Mouse (Mus musculus) embryonic facial prominence, embryonic 10.5 days (tissue): ENCODE measurements around the gene Calhm5. TPM values are rescaled to one million over a fixed set of nuclear protein-coding genes. Genes with fewer than 3 reads are reported as not detected.
A peak's percentile ranks its signal among the peaks of the same experiment; 100 is the strongest.

ENCODE experiments used
- DNase-seq: peaks from one replicate; pipeline ENCODE4 v3.0.0-alpha.2; 2017; ENCODE audit warnings: low spot score
- H3K27ac ChIP-seq: fragments of 300-500 bp; sonication (generic); replicated peaks from 2 replicates; pipeline ENCODE4 v1.5.1; 2016; ENCODE audit warnings: mild to moderate bottlenecking
- H3K27me3 ChIP-seq: fragments of 300-500 bp; sonication (generic); replicated peaks from 2 replicates; pipeline ENCODE4 v1.6.1; 2016; ENCODE audit warnings: low read depth, mild to moderate bottlenecking; ENCODE audit not compliant: poor library complexity, severe bottlenecking
- H3K36me3 ChIP-seq: fragments of 300-500 bp; sonication (generic); replicated peaks from 2 replicates; pipeline ENCODE4 v1.6.1; 2016; ENCODE audit warnings: mild to moderate bottlenecking, moderate library complexity
- H3K4me1 ChIP-seq: fragments of 300-500 bp; sonication (generic); 2 replicates; pipeline ENCODE4 v1.6.1; 2016
- H3K4me3 ChIP-seq: fragments of 300-500 bp; sonication (generic); 2 replicates; pipeline ENCODE4 v1.5.1; 2016; ENCODE audit warnings: mild to moderate bottlenecking, moderate library complexity
- H3K9me3 ChIP-seq: fragments of 300-500 bp; sonication (generic); 2 replicates; pipeline ENCODE4 v1.6.1; 2016; ENCODE audit warnings: mild to moderate bottlenecking
- WGBS: fragments of 180-500 bp; shearing (Covaris S2); methylation state at CpG from one replicate; pipeline ENCODE4 v1.1.7; 2016; 5-methylcytosine and 5-hydroxymethylcytosine counted together
- polyA plus RNA-seq: library from polyadenylated mRNA; unstranded; fragments of >200 nt; fragmentation: Nextera tagmentation; extraction: Ambion mirVana; gene quantifications from 2 replicates; pipeline ENCODE4 v1.2.1, GENCODE M21; 2016

The Calhm5 gene
- polyA plus RNA-seq, 1 experiment from 2014 or later, result 0.12 TPM

DNA sequence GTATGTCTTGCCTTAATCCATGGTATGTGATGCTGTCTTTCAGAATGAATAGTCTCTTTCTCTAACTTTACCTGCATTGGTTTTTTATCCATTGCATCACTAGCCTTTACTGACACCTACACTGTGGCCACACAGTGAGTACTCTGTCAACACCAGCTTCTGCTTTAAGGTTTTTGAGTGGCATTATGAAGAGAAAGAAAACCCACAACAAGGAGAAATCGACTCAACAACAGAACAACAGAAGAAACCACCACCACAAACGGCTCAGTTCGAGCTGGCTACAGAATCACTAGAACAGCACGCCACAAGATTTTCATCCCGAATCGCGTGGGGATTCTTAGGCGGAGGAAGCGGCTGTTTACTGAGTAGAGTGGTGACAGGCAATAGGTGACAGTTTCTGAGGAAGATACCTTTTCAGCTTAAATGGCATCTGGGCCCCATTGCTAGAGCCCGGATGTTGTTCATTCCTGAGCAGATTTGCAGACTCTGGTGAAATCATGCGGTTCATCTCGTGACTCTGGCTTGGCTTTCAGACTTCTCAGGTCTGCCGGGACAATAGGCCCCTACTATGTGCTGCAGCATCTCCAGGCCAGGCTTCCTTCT, 14.6 kb upstream of the Calhm5 start:
- H3K27me3 ChIP-seq, result no peaks in the 10 kb centered on the region
- no peaks in the 10 kb centered on the region for H3K36me3 ChIP-seq
- DNase-seq, result no peak
- H3K27ac ChIP-seq, result no peak overlapping the region
- WGBS, result 78% methylated on average over 13 of the region's 13 CpGs
- H3K9me3 ChIP-seq, result no peaks in the 10 kb centered on the region
- H3K4me3 ChIP-seq, result no peak overlapping the region
- H3K4me1 ChIP-seq, result peaks cover 12% of the 10 kb centered on the region

GRCm38 (mm10) chr10:34095964-34096363, 355 bp downstream of the Calhm5 start:
- H3K27ac ChIP-seq, result peak overlapping the region; percentile 25; the same call in 1 of the 2 replicates
- 66% methylated on average over 12 of the region's 12 CpGs for WGBS
- DNase-seq, result no peak

GRCm38 (mm10) chr10:34095147-34095546, 1.2 kb downstream of the Calhm5 start:
- Histone ChIP-seq H3K27ac (no peak overlapping the region), H3K4me3 (no peak overlapping the region), H3K4me1 (peaks cover 12% of the 10 kb centered on the region), H3K36me3 (no peaks in the 10 kb centered on the region), H3K9me3 (no peaks in the 10 kb centered on the region), H3K27me3 (no peaks in the 10 kb centered on the region)
- DNase-seq, result no peak
- WGBS, result 72% methylated on average over 2 of the region's 2 CpGs

More at GRCm38 (mm10) chr10:34095964-34096363, 355 bp downstream of the Calhm5 start:
- Histone ChIP-seq H3K4me1 (peaks cover 12% of the 10 kb centered on the region), H3K36me3 (no peaks in the 10 kb centered on the region), H3K27me3 (no peaks in the 10 kb centered on the region), H3K4me3 (peak overlapping the region; percentile 32), H3K9me3 (no peaks in the 10 kb centered on the region)

- Histone ChIP-seq H3K27me3 (no peaks in the 10 kb centered on the region), H3K4me3 (no peak overlapping the region), H3K9me3 (no peaks in the 10 kb centered on the region), H3K4me1 (peaks cover 12% of the 10 kb centered on the region), H3K36me3 (no peaks in the 10 kb centered on the region), H3K27ac (no peak overlapping the region)
- no peak for DNase-seq
- WGBS, result 84% methylated on average over 5 of the region's 5 CpGs
Observed at GRCm38 (mm10) chr10:34091888-34092287, 4.4 kb downstream of the Calhm5 start.

DNA sequence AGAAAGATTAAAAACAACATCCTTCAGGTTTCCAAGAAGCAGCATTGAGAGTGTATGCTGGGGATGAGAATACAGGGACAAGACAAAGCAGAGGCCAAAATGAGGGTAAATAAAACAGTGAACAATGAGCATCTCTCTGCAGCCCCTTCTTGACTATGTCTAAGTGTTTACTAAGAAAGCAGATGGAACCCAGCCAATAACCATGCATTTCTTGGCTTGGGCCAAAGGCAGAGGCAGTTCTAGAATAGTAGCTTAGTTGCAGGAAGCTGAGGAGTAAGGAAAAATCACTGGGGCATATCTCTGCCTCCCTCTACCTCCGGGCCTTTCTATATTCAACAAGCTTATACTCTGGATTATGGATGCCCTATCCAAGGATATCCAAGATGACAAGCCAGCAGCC, 5.8 kb downstream of the Calhm5 start:
- Histone ChIP-seq H3K4me1 (0 out of 2 replicates have a peak, but pooled peaks cover 2% of the 10 kb centered on the region), H3K27me3 (no peaks in the 10 kb centered on the region)

GRCm38 (mm10) chr10:34089517-34089916, 6.8 kb downstream of the Calhm5 start:
- Histone ChIP-seq H3K4me3 (no peak overlapping the region), H3K27ac (no peak overlapping the region), H3K9me3 (no peaks in the 10 kb centered on the region), H3K36me3 (no peaks in the 10 kb centered on the region), H3K27me3 (no peaks in the 10 kb centered on the region), H3K4me1 (no peaks in the 10 kb centered on the region)
- DNase-seq, result no peak
- 66% methylated on average over 3 of the region's 3 CpGs for WGBS

More for the DNA sequence above, 5.8 kb downstream of the Calhm5 start:
- H3K27ac ChIP-seq, result no peak overlapping the region
- DNase-seq, result no peak
- 90% methylated on average over 1 of the region's 1 CpGs for WGBS
- H3K9me3 ChIP-seq, result no peaks in the 10 kb centered on the region
- no peak overlapping the region for H3K4me3 ChIP-seq
- H3K36me3 ChIP-seq, result no peaks in the 10 kb centered on the region

GRCm38 (mm10) chr10:34088515-34088914, 7.8 kb downstream of the Calhm5 start:
- WGBS, result 85% methylated on average over 2 of the region's 2 CpGs

GRCm38 (mm10) chr10:34086514-34086913, 9.8 kb downstream of the Calhm5 start:
- H3K4me1 ChIP-seq, result no peaks in the 10 kb centered on the region
- H3K4me3 ChIP-seq, result no peak overlapping the region
- DNase-seq, result no peak
- no peak overlapping the region for H3K27ac ChIP-seq
- no peaks in the 10 kb centered on the region for H3K9me3 ChIP-seq
- no peaks in the 10 kb centered on the region for H3K27me3 ChIP-seq
- WGBS, result 92% methylated on average over 1 of the region's 1 CpGs
- H3K36me3 ChIP-seq, result no peaks in the 10 kb centered on the region

More at GRCm38 (mm10) chr10:34088515-34088914, 7.8 kb downstream of the Calhm5 start:
- no peaks in the 10 kb centered on the region for H3K4me1 ChIP-seq
- no peak for DNase-seq
- H3K27me3 ChIP-seq, result no peaks in the 10 kb centered on the region
- H3K4me3 ChIP-seq, result no peak overlapping the region
- no peaks in the 10 kb centered on the region for H3K36me3 ChIP-seq
- H3K27ac ChIP-seq, result no peak overlapping the region
- no peaks in the 10 kb centered on the region for H3K9me3 ChIP-seq

DNA sequence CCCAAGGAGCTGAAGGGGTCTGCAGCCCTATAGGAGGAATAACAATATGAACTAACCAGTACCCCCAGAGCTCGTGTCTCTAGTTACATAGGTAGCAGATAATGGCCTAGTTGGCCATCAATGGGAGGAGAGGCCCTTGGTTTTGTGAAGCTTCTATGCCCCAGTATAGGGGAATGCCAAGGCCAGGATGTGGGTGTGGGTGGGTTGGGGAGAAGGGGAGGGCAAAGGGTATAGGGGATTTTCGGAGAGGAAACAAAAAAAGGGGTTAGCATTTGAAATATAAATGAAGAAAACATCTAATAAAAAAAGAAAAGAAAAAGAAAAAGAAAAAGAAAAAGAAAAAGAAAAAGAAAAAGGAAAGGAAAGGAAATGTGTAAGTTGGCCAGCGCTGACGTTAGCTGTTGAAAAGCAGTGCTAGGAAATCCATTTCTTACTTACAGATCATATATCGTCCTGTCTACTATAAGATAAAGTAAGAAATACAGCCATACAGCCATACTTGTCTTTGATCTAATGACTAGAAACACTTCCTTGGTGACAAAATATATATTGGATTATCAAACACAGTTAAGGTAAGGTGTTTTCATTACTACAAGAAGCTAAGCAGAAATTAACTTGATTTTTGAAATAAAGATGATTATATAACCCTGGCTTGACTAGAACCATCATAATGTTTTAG, 21.7 kb downstream of the Calhm5 start:
- Histone ChIP-seq H3K9me3 (no peaks in the 10 kb centered on the region), H3K36me3 (no peaks in the 10 kb centered on the region), H3K27ac (no peak overlapping the region), H3K4me1 (peaks cover 8% of the 10 kb centered on the region), H3K4me3 (no peak overlapping the region), H3K27me3 (no peaks in the 10 kb centered on the region)
- WGBS, result 91% methylated on average over 5 of the region's 5 CpGs
- DNase-seq, result no peak

DNA sequence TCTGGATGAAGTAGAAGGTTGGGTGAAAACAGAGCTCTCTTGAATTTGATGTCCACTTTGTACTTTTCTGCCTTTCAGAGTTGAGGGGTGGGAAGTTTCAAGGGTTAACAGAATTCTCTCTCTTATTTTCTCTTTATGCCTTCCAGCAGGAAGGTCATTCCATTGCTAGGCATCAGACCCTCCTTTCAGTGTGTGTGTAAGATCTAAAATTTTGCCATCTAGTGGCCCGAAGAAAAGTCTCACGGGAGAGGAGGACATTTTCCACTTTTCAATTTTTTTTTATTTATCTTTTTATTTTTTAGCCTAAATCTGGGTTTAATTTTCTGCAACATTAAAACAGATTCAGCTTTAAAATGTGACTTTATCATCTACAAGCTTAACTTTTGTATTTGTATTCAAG, 24.7 kb downstream of the Calhm5 start:
- H3K9me3 ChIP-seq, result no peaks in the 10 kb centered on the region
- no peaks in the 10 kb centered on the region for H3K36me3 ChIP-seq
- no peaks in the 10 kb centered on the region for H3K27me3 ChIP-seq
- H3K27ac ChIP-seq, result no peak overlapping the region
- 55% methylated on average over 2 of the region's 2 CpGs for WGBS
- DNase-seq, result no peak
- H3K4me3 ChIP-seq, result no peak overlapping the region
- H3K4me1 ChIP-seq, result peaks cover 8% of the 10 kb centered on the region

- 52% methylated on average over 5 of the region's 5 CpGs for WGBS
- Histone ChIP-seq H3K36me3 (no peaks in the 10 kb centered on the region), H3K4me1 (peaks cover 8% of the 10 kb centered on the region), H3K4me3 (no peak overlapping the region), H3K9me3 (no peaks in the 10 kb centered on the region), H3K27me3 (no peaks in the 10 kb centered on the region), H3K27ac (no peak overlapping the region)
- DNase-seq, result no peak
Observed at GRCm38 (mm10) chr10:34070999-34071492, 25.3 kb downstream of the Calhm5 start.

DNA sequence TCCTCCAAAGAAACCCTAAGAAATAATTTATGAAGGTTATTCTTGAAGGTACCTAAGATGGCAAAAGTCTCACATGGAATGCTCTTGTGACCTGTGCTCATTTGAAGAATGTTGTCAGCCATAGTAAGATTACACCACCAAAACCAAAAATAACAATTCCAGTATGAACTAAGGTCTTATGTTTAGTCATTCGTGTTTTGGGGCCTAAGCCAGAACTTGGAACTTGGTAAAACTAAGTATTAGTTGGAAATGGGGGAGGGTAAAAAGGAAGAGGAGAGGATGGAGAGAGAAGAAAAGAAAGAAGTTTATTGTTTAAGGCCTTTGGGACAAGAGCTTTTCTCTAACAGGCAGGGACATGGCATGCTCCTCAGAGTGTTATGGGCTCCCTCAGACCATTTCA, 26.7 kb downstream of the Calhm5 start:
- H3K4me3 ChIP-seq, result no peak overlapping the region
- DNase-seq, result no peak
- H3K36me3 ChIP-seq, result no peaks in the 10 kb centered on the region
- peaks cover 8% of the 10 kb centered on the region for H3K4me1 ChIP-seq
- 79% methylated on average over 1 of the region's 1 CpGs for WGBS
- no peak overlapping the region for H3K27ac ChIP-seq
- no peaks in the 10 kb centered on the region for H3K9me3 ChIP-seq
- H3K27me3 ChIP-seq, result no peaks in the 10 kb centered on the region

DNA sequence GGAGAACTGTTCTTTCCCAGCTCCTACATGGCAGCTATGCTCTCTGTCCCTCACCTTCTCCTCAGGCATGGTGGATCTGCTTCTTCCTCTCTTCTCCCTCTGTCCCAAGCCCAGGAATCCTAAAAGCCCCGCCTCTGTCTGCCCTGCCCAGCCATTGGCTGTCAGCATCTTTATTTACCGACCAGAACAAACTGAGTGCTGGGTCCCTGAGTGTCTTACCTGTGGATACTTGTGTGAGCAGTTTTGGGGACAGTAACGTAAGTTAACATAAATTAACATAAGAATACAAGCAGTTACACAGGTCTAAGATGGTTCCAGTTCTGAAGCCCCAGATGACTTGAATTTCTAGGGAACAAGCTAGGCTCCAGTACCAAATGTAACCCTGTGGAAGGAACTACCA, 29.7 kb downstream of the Calhm5 start:
- Histone ChIP-seq H3K9me3 (no peaks in the 10 kb centered on the region), H3K27ac (no peak overlapping the region), H3K4me3 (no peak overlapping the region), H3K27me3 (no peaks in the 10 kb centered on the region), H3K4me1 (peaks cover 8% of the 10 kb centered on the region), H3K36me3 (no peaks in the 10 kb centered on the region)
- WGBS, result 56% methylated on average over 3 of the region's 3 CpGs
- DNase-seq, result no peak
